Mouse (Mus musculus) brain, adult 2 months (tissue): ENCODE measurements at regions not wholly inside any gene's neighbourhood (a gene's known extent, or its start where the extent isn't known, plus 50 kb on each side); places are given as distances from the start of the nearest gene placed in this dataset.

ENCODE experiments used
- DNase-seq: peaks from one replicate; pipeline ENCODE4 v3.0.0; 2011; ENCODE audit warnings: low read depth, low spot score

- no peak for DNase-seq
Observed at GRCm38 (mm10) chr4:87718166-87718805, 314.9 kb downstream of the Mllt3 start.

GRCm38 (mm10) chr4:87715212-87715933, 317.8 kb downstream of the Mllt3 start:
- no peak for DNase-seq

GRCm38 (mm10) chr4:87712691-87713090, 320.5 kb downstream of the Mllt3 start:
- no peak for DNase-seq

- DNase-seq = no peak
Observed at GRCm38 (mm10) chr4:87712286-87712685, 320.9 kb downstream of the Mllt3 start.

- DNase-seq = no peak
Observed at GRCm38 (mm10) chr4:87711185-87711827, 321.9 kb downstream of the Mllt3 start.

GRCm38 (mm10) chr4:87708981-87709645, 324.1 kb downstream of the Mllt3 start:
- DNase-seq = peak; percentile 41

- no peak for DNase-seq
Observed at GRCm38 (mm10) chr4:87707386-87707785, 325.8 kb downstream of the Mllt3 start.

- DNase-seq = no peak
Observed at GRCm38 (mm10) chr4:87702834-87703233, 330.3 kb downstream of the Mllt3 start.

- DNase-seq = no peak
Observed at GRCm38 (mm10) chr4:87702290-87702689, 330.9 kb downstream of the Mllt3 start.

GRCm38 (mm10) chr4:87701024-87701423, 332.1 kb downstream of the Mllt3 start:
- DNase-seq = no peak

GRCm38 (mm10) chr4:87700508-87700907, 332.7 kb downstream of the Mllt3 start:
- DNase-seq = no peak

GRCm38 (mm10) chr4:87699586-87699985, 333.6 kb downstream of the Mllt3 start:
- DNase-seq = no peak

GRCm38 (mm10) chr4:87698750-87699149, 334.4 kb downstream of the Mllt3 start:
- DNase-seq = no peak

GRCm38 (mm10) chr4:87696921-87697320, 336.2 kb downstream of the Mllt3 start:
- DNase-seq = no peak

GRCm38 (mm10) chr4:87695811-87696210, 337.4 kb downstream of the Mllt3 start:
- peak; percentile 28 for DNase-seq

- no peak for DNase-seq
Observed at GRCm38 (mm10) chr4:87692741-87693140, 340.4 kb downstream of the Mllt3 start.

GRCm38 (mm10) chr4:87684952-87685351, 348.2 kb downstream of the Mllt3 start:
- no peak for DNase-seq

GRCm38 (mm10) chr4:87682783-87683182, 350.4 kb downstream of the Mllt3 start:
- DNase-seq = no peak

- no peak for DNase-seq
Observed at GRCm38 (mm10) chr4:87671101-87671500, 362.1 kb downstream of the Mllt3 start.

GRCm38 (mm10) chr4:87670167-87670566, 363.0 kb downstream of the Mllt3 start:
- no peak for DNase-seq

- no peak for DNase-seq
Observed at GRCm38 (mm10) chr4:87669480-87669879, 363.7 kb downstream of the Mllt3 start.

GRCm38 (mm10) chr4:87668314-87668713, 364.9 kb downstream of the Mllt3 start:
- peak; percentile 61 for DNase-seq
